Mouse (Mus musculus) MEL-GATA-1-ER (cell line): Measurements from ENCODE around the gene Fads3.

ENCODE experiments used
- DNase-seq: peaks from one replicate; pipeline ENCODE4 v3.0.0-alpha.2; 2012; ENCODE audit warnings: low read depth; ENCODE audit errors: extremely low read depth

The Fads3 gene

GRCm38 (mm10) chr19:10050438-10050837, 9.1 kb downstream of the Fads3 start:
- DNase-seq = no peak

- DNase-seq = no peak
Observed at GRCm38 (mm10) chr19:10052698-10053097, 11.3 kb downstream of the Fads3 start.

- DNase-seq = no peak
Observed at GRCm38 (mm10) chr19:10053692-10054260, 12.4 kb downstream of the Fads3 start.

GRCm38 (mm10) chr19:10054361-10055075, 13.1 kb downstream of the Fads3 start:
- DNase-seq = no peak

GRCm38 (mm10) chr19:10055261-10055660, 13.9 kb downstream of the Fads3 start:
- no peak for DNase-seq

GRCm38 (mm10) chr19:10055783-10056660, 14.7 kb downstream of the Fads3 start:
- DNase-seq = no peak

- no peak for DNase-seq
Observed at GRCm38 (mm10) chr19:10056686-10057085, 15.3 kb downstream of the Fads3 start.

GRCm38 (mm10) chr19:10057486-10058351, 16.4 kb downstream of the Fads3 start:
- no peak for DNase-seq

- no peak for DNase-seq
Observed at GRCm38 (mm10) chr19:10058352-10058825, 17.0 kb downstream of the Fads3 start.

GRCm38 (mm10) chr19:10058876-10059427, 17.6 kb downstream of the Fads3 start:
- DNase-seq = no peak

GRCm38 (mm10) chr19:10059911-10060567, 18.7 kb downstream of the Fads3 start:
- peak; percentile 52 for DNase-seq

- DNase-seq = no peak
Observed at GRCm38 (mm10) chr19:10060783-10061590, 19.6 kb downstream of the Fads3 start.

- no peak for DNase-seq
Observed at GRCm38 (mm10) chr19:10061624-10062023, 20.3 kb downstream of the Fads3 start.

GRCm38 (mm10) chr19:10062292-10062691, 20.9 kb downstream of the Fads3 start:
- DNase-seq = no peak

- no peak for DNase-seq
Observed at GRCm38 (mm10) chr19:10062862-10063261, 21.5 kb downstream of the Fads3 start.

GRCm38 (mm10) chr19:10064173-10065012, 23.0 kb downstream of the Fads3 start:
- no peak for DNase-seq

- DNase-seq = no peak
Observed at GRCm38 (mm10) chr19:10065465-10066188, 24.3 kb downstream of the Fads3 start.

- DNase-seq = no peak
Observed at GRCm38 (mm10) chr19:10066189-10066500, 24.8 kb downstream of the Fads3 start.
